ENCODE assay signal across 8 mouse cellular contexts in the genomic region with DNA sequence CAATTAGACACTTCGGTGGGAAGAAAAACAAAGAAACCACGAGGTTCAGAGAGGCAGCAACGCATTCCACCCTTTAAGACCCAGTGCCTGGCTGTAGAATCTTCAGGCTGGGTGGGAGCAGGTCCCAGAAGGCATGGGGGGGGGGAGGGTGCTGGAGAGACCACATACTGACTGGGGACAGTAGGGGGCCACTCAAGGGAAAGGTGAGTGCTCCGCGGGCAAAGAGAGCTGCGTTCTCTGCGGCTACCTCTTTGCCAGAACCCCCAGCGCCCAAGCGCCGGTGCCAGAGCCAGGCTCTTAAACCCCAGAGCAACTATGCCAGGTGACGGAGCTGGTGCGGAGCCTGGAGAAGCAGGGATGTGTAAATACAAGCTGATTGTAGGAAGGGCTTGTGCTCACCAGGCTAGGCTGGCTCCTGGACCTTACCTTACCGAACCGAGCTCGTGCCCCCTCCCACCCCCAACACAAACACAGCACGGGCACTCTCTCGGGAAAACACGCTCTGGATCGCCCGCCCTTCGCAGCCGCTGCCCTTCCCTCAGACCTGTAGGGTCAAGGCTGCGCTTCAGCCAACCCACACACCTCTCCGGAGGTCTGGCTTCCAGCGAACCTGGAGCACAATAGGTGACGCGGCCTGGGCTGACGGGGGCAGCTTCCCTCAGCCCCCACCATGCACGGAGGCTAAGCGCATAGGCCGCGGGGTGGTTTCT. TPM values are rescaled to one million over a fixed set of nuclear protein-coding genes. Genes with fewer than 3 reads are reported as not detected.
DNase-seq lines count a peak whose midpoint lies in the region; ATAC-seq and TF ChIP-seq lines count a peak whose summit lies in the region.

No protein-coding gene starts in this region.

- peak overlapping the region; percentile 99 for H3K4me2 ChIP-seq in kidney, embryonic 14.5 days (replicated peaks; ENCODE audit: low read depth, low read length)
- peak overlapping the region; percentile 84 for H3K4me2 ChIP-seq in forebrain, embryonic 14.5 days (ENCODE audit: low read length)
- peak overlapping the region; percentile 44 for H3K4me2 ChIP-seq in liver, embryonic 14.5 days (ENCODE audit: low read depth)
- peak overlapping the region; percentile 93 for H3K4me2 ChIP-seq in stomach, postnatal 0 days (replicated peaks; ENCODE audit: low read depth)

- peak overlapping the region; percentile 66 for H3K4me3 ChIP-seq in kidney, embryonic 14.5 days (ENCODE audit: low read length)
- H3K4me3 ChIP-seq in forebrain, embryonic 14.5 days (ENCODE audit: low read depth, low read length) = peak overlapping the region; percentile 78
- peak overlapping the region in 1 of 2 experiments; percentile 42; a peak in 2 of 4 replicates for H3K4me3 ChIP-seq in liver, embryonic 14.5 days (ENCODE audit: insufficient read depth in 1 of 2, low read depth in 2 of 2, low read length in 2 of 2)
- H3K4me3 ChIP-seq in stomach, postnatal 0 days (ENCODE audit: low read depth, low read length) = peak overlapping the region; percentile 59

- TF ChIP-seq EP300 in liver, embryonic 14.5 days (IDR thresholded peaks at IDR 0.05; ENCODE audit: low read depth) = no peak
- no peak for TF ChIP-seq EP300 in stomach, postnatal 0 days (optimal IDR thresholded peaks at IDR 0.05)

- H3K4me1 ChIP-seq in kidney, embryonic 14.5 days (ENCODE audit: control insufficient read depth, insufficient read depth, low read length) = peaks cover 11% of the 10 kb centered on the region
- no peaks in the 10 kb centered on the region for H3K4me1 ChIP-seq in forebrain, embryonic 14.5 days (ENCODE audit: control insufficient read depth, insufficient read depth, low read length)
- no peaks in the 10 kb centered on the region for H3K4me1 ChIP-seq in liver, embryonic 14.5 days (replicated peaks; ENCODE audit: control insufficient read depth in 2 of 2, insufficient read depth in 2 of 2, low read length in 1 of 2)
- H3K4me1 ChIP-seq in stomach, postnatal 0 days (replicated peaks; ENCODE audit: control insufficient read depth, insufficient read depth) = peaks cover 5% of the 10 kb centered on the region; the same call in 1 of the 2 replicates

- TF ChIP-seq CTCF in liver, embryonic 14.5 days (IDR thresholded peaks at IDR 0.05; ENCODE audit: low read depth) = no peak
- TF ChIP-seq CTCF in stomach, postnatal 0 days (IDR thresholded peaks at IDR 0.05; ENCODE audit: low read depth) = no peak

- H3K27ac ChIP-seq in kidney, embryonic 14.5 days (ENCODE audit: low read depth, low read length) = no peak overlapping the region
- peak overlapping the region; percentile 85 for H3K27ac ChIP-seq in forebrain, embryonic 14.5 days (ENCODE audit: low read depth, low read length)
- H3K27ac ChIP-seq in liver, embryonic 14.5 days = no peak overlapping the region
- 0 out of 2 replicates have a peak overlapping the region, but pooled peaks have one; percentile 13 for H3K27ac ChIP-seq in stomach, postnatal 0 days (replicated peaks)

- H3K9ac ChIP-seq in kidney, embryonic 14.5 days (ENCODE audit: low read depth, low read length) = peak overlapping the region; percentile 44; the same call in 1 of the 2 replicates
- H3K9ac ChIP-seq in forebrain, embryonic 14.5 days (ENCODE audit: low read length) = peak overlapping the region; percentile 84
- no peak overlapping the region for H3K9ac ChIP-seq in liver, embryonic 14.5 days (replicated peaks)
- peak overlapping the region; percentile 45; the same call in 1 of the 2 replicates for H3K9ac ChIP-seq in stomach, postnatal 0 days (ENCODE audit: low read length)

- WGBS in kidney, embryonic 14.5 days = 1% methylated on average over 32 of the region's 32 CpGs
- WGBS in forebrain, embryonic 14.5 days = under 1% methylated on average over 30 of the region's 32 CpGs
- 3% methylated on average over 32 of the region's 32 CpGs for WGBS in liver, embryonic 14.5 days (ENCODE audit: insufficient replicate concordance)
- WGBS in stomach, postnatal 0 days = 3% methylated on average over 32 of the region's 32 CpGs

- no peaks in the 10 kb centered on the region for H3K9me3 ChIP-seq in kidney, embryonic 14.5 days (ENCODE audit: control insufficient read depth, low read length)
- H3K9me3 ChIP-seq in forebrain, embryonic 14.5 days (replicated peaks; ENCODE audit: control insufficient read depth, low read length) = no peaks in the 10 kb centered on the region
- no peaks in the 10 kb centered on the region for H3K9me3 ChIP-seq in liver, embryonic 14.5 days (ENCODE audit: control insufficient read depth, low read length)
- no peaks in the 10 kb centered on the region for H3K9me3 ChIP-seq in stomach, postnatal 0 days (ENCODE audit: control insufficient read depth, low read length)

- ATAC-seq in kidney, embryonic 14.5 days (ENCODE audit: low FRiP score, low TSS enrichment) = peak; percentile 44
- ATAC-seq in forebrain, embryonic 14.5 days = peak; percentile 10; the same call in 1 of the 2 replicates
- ATAC-seq in liver, embryonic 14.5 days (ENCODE audit: insufficient read depth) = no peak
- peak; percentile 51 for ATAC-seq in stomach, postnatal 0 days (ENCODE audit: low FRiP score, low TSS enrichment)

- no peaks in the 10 kb centered on the region for H3K36me3 ChIP-seq in kidney, embryonic 14.5 days (ENCODE audit: control insufficient read depth, insufficient read depth, low read length)
- H3K36me3 ChIP-seq in forebrain, embryonic 14.5 days (ENCODE audit: control insufficient read depth, insufficient read depth, low read length) = no peaks in the 10 kb centered on the region
- H3K36me3 ChIP-seq in liver, embryonic 14.5 days (replicated peaks; ENCODE audit: control insufficient read depth, insufficient read depth, low read depth) = no peaks in the 10 kb centered on the region
- H3K36me3 ChIP-seq in stomach, postnatal 0 days (ENCODE audit: control insufficient read depth, insufficient read depth, low read length) = no peaks in the 10 kb centered on the region

- DNase-seq in kidney, adult 18-20 months = no peak
- DNase-seq in brain, adult 2 months (ENCODE audit: low read depth, low spot score) = peak; percentile 66
- peak; percentile 51 for DNase-seq in forebrain, embryonic 14.5 days (ENCODE audit: low spot score)
- no peak for DNase-seq in liver, embryonic 14.5 days (ENCODE audit: low read depth in 3 of 3, low spot score in 3 of 3)
- peak; percentile 42 for DNase-seq in stomach, postnatal 0 days (ENCODE audit: low spot score)
- no peak for DNase-seq in urinary bladder, adult 2 months (ENCODE audit: low spot score)
- DNase-seq in adrenal gland, adult 2 months = no peak

- H3K27me3 ChIP-seq in kidney, embryonic 14.5 days (ENCODE audit: control insufficient read depth, insufficient read depth, low read length) = peaks cover 55% of the 10 kb centered on the region
- 0 out of 2 replicates have a peak, but pooled peaks cover 4% of the 10 kb centered on the region for H3K27me3 ChIP-seq in forebrain, embryonic 14.5 days (replicated peaks; ENCODE audit: control insufficient read depth, insufficient read depth, low read length)
- H3K27me3 ChIP-seq in liver, embryonic 14.5 days (ENCODE audit: control insufficient read depth, insufficient read depth, low read length) = peaks cover 42% of the 10 kb centered on the region
- no peaks in the 10 kb centered on the region for H3K27me3 ChIP-seq in stomach, postnatal 0 days (ENCODE audit: control insufficient read depth, insufficient read depth, low read length)

RNA-seq across cellular contexts. Expression of a gene that starts 41.1 kb away (rescaled TPM):
- 0.60 and 0.76 TPM in 2 replicates for polyA plus RNA-seq in kidney, embryonic 14.5 days (2014; fragmentation: Nextera tagmentation; extraction: Ambion mirVana)
- polyA plus RNA-seq in forebrain, embryonic 14.5 days (2014; fragmentation: Nextera tagmentation; extraction: Ambion mirVana) = 9.3 and 12.0 TPM in 2 replicates
- 0.23 and 0.26 TPM in 2 replicates for polyA plus RNA-seq in liver, embryonic 14.5 days (2012; rRNA removed)
- polyA plus RNA-seq in liver, embryonic 14.5 days (2014; fragmentation: Nextera tagmentation; extraction: Ambion mirVana) = 0.11 and 0.25 TPM in 2 replicates
- polyA plus RNA-seq in stomach, postnatal 0 days (2015; fragmentation: Nextera tagmentation; extraction: Ambion mirVana) = 3.8 and 4.1 TPM in 2 replicates
- polyA plus RNA-seq in urinary bladder, adult 2 months (2012; rRNA removed) = 8.4 and 8.7 TPM in 2 replicates
- total RNA-seq in adrenal gland, adult 2 months (2021) = 1 to 10 TPM; 2.9 to 8.7 TPM
- polyA plus RNA-seq in adrenal gland, adult 2 months (2012; rRNA removed) = 0.57 and 1.5 TPM in 2 replicates

RNA-seq across cellular contexts. Expression of a gene that starts 54.9 kb away (rescaled TPM):
- polyA plus RNA-seq in kidney, embryonic 14.5 days (2014; fragmentation: Nextera tagmentation; extraction: Ambion mirVana) = 26.5 and 48.7 TPM in 2 replicates
- polyA plus RNA-seq in forebrain, embryonic 14.5 days (2014; fragmentation: Nextera tagmentation; extraction: Ambion mirVana) = 27.3 and 33.7 TPM in 2 replicates
- 6.5 and 7.3 TPM in 2 replicates for polyA plus RNA-seq in liver, embryonic 14.5 days (2012; rRNA removed)
- polyA plus RNA-seq in liver, embryonic 14.5 days (2014; fragmentation: Nextera tagmentation; extraction: Ambion mirVana) = 12.2 and 14.2 TPM in 2 replicates
- polyA plus RNA-seq in stomach, postnatal 0 days (2015; fragmentation: Nextera tagmentation; extraction: Ambion mirVana) = 25.7 and 26.1 TPM in 2 replicates
- polyA plus RNA-seq in urinary bladder, adult 2 months (2012; rRNA removed) = 48.3 and 80.7 TPM in 2 replicates
- total RNA-seq in adrenal gland, adult 2 months (2021) = 100 to 1,000 TPM; 169 to 240 TPM
- polyA plus RNA-seq in adrenal gland, adult 2 months (2012; rRNA removed) = 657 and 731 TPM in 2 replicates

Comparison
In these comparisons a context has a peak if more than half of its experiments do, and no peak if none do; other contexts are left out.
1. H3K27ac ChIP-seq: peak in forebrain, embryonic 14.5 days (single experiment) and stomach, postnatal 0 days (single experiment); none in kidney, embryonic 14.5 days (single experiment) and liver, embryonic 14.5 days (single experiment).
2. H3K4me2 ChIP-seq: peak in every context shown above with its lines; median percentile 99 in kidney, embryonic 14.5 days; 93 in stomach, postnatal 0 days; 84 in forebrain, embryonic 14.5 days; 44 in liver, embryonic 14.5 days.
3. DNase-seq: peak in brain, adult 2 months (single experiment), forebrain, embryonic 14.5 days (single experiment) and stomach, postnatal 0 days (single experiment); none in kidney, adult 18-20 months (single experiment), liver, embryonic 14.5 days (0 of 3), urinary bladder, adult 2 months (single experiment) and adrenal gland, adult 2 months (single experiment).